Mouse (Mus musculus): ENCODE measurements around the gene B230307C23Rik. TPM values are rescaled to one million over a fixed set of nuclear protein-coding genes. Genes with fewer than 3 reads are reported as not detected.
"Not testable (repeated sequence)": the region's sequence is repeated elsewhere in the genome, so short reads cannot be mapped to it uniquely, and the experiment has no call there.

The B230307C23Rik gene
- polyA plus RNA-seq, 1 experiment = not detected

- Histone ChIP-seq H3K4me1 (ENCODE audit: control insufficient read depth, insufficient read depth, low read length) (peaks cover 5% of the 10 kb centered on the region; the same call in 1 of the 2 replicates), H3K4me3 (ENCODE audit: insufficient read depth, low read depth, low read length) (no peak overlapping the region), H3K27ac (ENCODE audit: insufficient read depth, low read depth, low read length) (no peak overlapping the region)
- 77% methylated on average over 2 of the region's 2 CpGs for WGBS
- TF ChIP-seq CTCF (IDR thresholded peaks at IDR 0.05; ENCODE audit: insufficient read depth, low read depth, low read length) (no peak), POLR2A (IDR thresholded peaks at IDR 0.05; ENCODE audit: insufficient read depth, low read depth, low read length) (no peak)
Observed at GRCm38 (mm10) chr16:97991517-97991916, 5.6 kb upstream of the B230307C23Rik start.

- H3K27ac ChIP-seq (ENCODE audit: insufficient read depth, low read depth, low read length); H3K4me1 ChIP-seq (ENCODE audit: control insufficient read depth, insufficient read depth, low read length); H3K4me3 ChIP-seq (ENCODE audit: insufficient read depth, low read depth, low read length): not testable (repeated sequence)
- 82% methylated on average over 3 of the region's 3 CpGs for WGBS
Observed at GRCm38 (mm10) chr16:97992477-97992876, 4.6 kb upstream of the B230307C23Rik start.

GRCm38 (mm10) chr16:97995849-97996615 is 1.1 kb upstream of the B230307C23Rik start:
- 5% methylated on average over 1 of the region's 1 CpGs for WGBS
- H3K4me1 ChIP-seq (ENCODE audit: control insufficient read depth, insufficient read depth, low read length) = peaks cover 10% of the 10 kb centered on the region
- TF ChIP-seq CTCF (IDR thresholded peaks at IDR 0.05; ENCODE audit: insufficient read depth, low read depth, low read length) (no peak), POLR2A (IDR thresholded peaks at IDR 0.05; ENCODE audit: insufficient read depth, low read depth, low read length) (no peak)
- peak overlapping the region; percentile 74; the same call in 1 of the 2 replicates for H3K27ac ChIP-seq (ENCODE audit: insufficient read depth, low read depth, low read length)
- H3K4me3 ChIP-seq (ENCODE audit: insufficient read depth, low read depth, low read length) = peak overlapping the region; percentile 78; the same call in 1 of the 2 replicates

GRCm38 (mm10) chr16:97997383-97997731 is 242 bp downstream of the B230307C23Rik start:
- Histone ChIP-seq H3K4me1 (ENCODE audit: control insufficient read depth, insufficient read depth, low read length) (peaks cover 10% of the 10 kb centered on the region), H3K4me3 (ENCODE audit: insufficient read depth, low read depth, low read length) (peak overlapping the region; percentile 78)
- 0% methylated on average over 8 of the region's 8 CpGs for WGBS
- not testable (repeated sequence) for H3K27ac ChIP-seq (ENCODE audit: insufficient read depth, low read depth, low read length)

GRCm38 (mm10) chr16:98022081-98022480 is 25.0 kb downstream of the B230307C23Rik start:
- Histone ChIP-seq H3K4me1 (ENCODE audit: control insufficient read depth, insufficient read depth, low read length) (no peaks in the 10 kb centered on the region), H3K27ac (ENCODE audit: insufficient read depth, low read depth, low read length) (no peak overlapping the region), H3K4me3 (ENCODE audit: insufficient read depth, low read depth, low read length) (no peak overlapping the region)
- WGBS = 87% methylated on average over 3 of the region's 3 CpGs
- TF ChIP-seq POLR2A (IDR thresholded peaks at IDR 0.05; ENCODE audit: insufficient read depth, low read depth, low read length) = no peak
- no peak for TF ChIP-seq CTCF (IDR thresholded peaks at IDR 0.05; ENCODE audit: insufficient read depth, low read depth, low read length)

GRCm38 (mm10) chr16:98022657-98023345 is 25.7 kb downstream of the B230307C23Rik start:
- Histone ChIP-seq H3K27ac (ENCODE audit: insufficient read depth, low read depth, low read length) (no peak overlapping the region), H3K4me3 (ENCODE audit: insufficient read depth, low read depth, low read length) (no peak overlapping the region), H3K4me1 (ENCODE audit: control insufficient read depth, insufficient read depth, low read length) (no peaks in the 10 kb centered on the region)
- WGBS = 81% methylated on average over 2 of the region's 2 CpGs
- TF ChIP-seq POLR2A (IDR thresholded peaks at IDR 0.05; ENCODE audit: insufficient read depth, low read depth, low read length) (no peak), CTCF (IDR thresholded peaks at IDR 0.05; ENCODE audit: insufficient read depth, low read depth, low read length) (no peak)

- H3K4me1 ChIP-seq (ENCODE audit: control insufficient read depth, insufficient read depth, low read length); H3K4me3 ChIP-seq (ENCODE audit: insufficient read depth, low read depth, low read length); H3K27ac ChIP-seq (ENCODE audit: insufficient read depth, low read depth, low read length): not testable (repeated sequence)
- WGBS = 88% methylated on average over 8 of the region's 8 CpGs
Observed at GRCm38 (mm10) chr16:98026186-98026585, 29.1 kb downstream of the B230307C23Rik start.

- not testable (repeated sequence) for H3K4me3 ChIP-seq (ENCODE audit: insufficient read depth, low read depth, low read length); H3K4me1 ChIP-seq (ENCODE audit: control insufficient read depth, insufficient read depth, low read length); H3K27ac ChIP-seq (ENCODE audit: insufficient read depth, low read depth, low read length)
- 95% methylated on average over 2 of the region's 2 CpGs for WGBS
Observed at GRCm38 (mm10) chr16:98034971-98035370, 37.9 kb downstream of the B230307C23Rik start.

GRCm38 (mm10) chr16:98041676-98042075 is 44.6 kb downstream of the B230307C23Rik start:
- Histone ChIP-seq H3K4me1 (ENCODE audit: control insufficient read depth, insufficient read depth, low read length) (no peaks in the 10 kb centered on the region), H3K4me3 (ENCODE audit: insufficient read depth, low read depth, low read length) (no peak overlapping the region), H3K27ac (ENCODE audit: insufficient read depth, low read depth, low read length) (no peak overlapping the region)
- no peak for TF ChIP-seq POLR2A (IDR thresholded peaks at IDR 0.05; ENCODE audit: insufficient read depth, low read depth, low read length)
- TF ChIP-seq CTCF (IDR thresholded peaks at IDR 0.05; ENCODE audit: insufficient read depth, low read depth, low read length) = no peak
- WGBS = 80% methylated on average over 2 of the region's 2 CpGs

- H3K27ac ChIP-seq (ENCODE audit: insufficient read depth, low read depth, low read length) = peak overlapping the region; percentile 83
- not testable (repeated sequence) for H3K4me1 ChIP-seq (ENCODE audit: control insufficient read depth, insufficient read depth, low read length); H3K4me3 ChIP-seq (ENCODE audit: insufficient read depth, low read depth, low read length)
- WGBS = 52% methylated on average over 3 of the region's 3 CpGs
Observed at GRCm38 (mm10) chr16:98079382-98079781, 82.3 kb downstream of the B230307C23Rik start.

- WGBS = 28% methylated on average over 1 of the region's 1 CpGs
- H3K4me1 ChIP-seq (ENCODE audit: control insufficient read depth, insufficient read depth, low read length); H3K27ac ChIP-seq (ENCODE audit: insufficient read depth, low read depth, low read length); H3K4me3 ChIP-seq (ENCODE audit: insufficient read depth, low read depth, low read length): not testable (repeated sequence)
Observed at GRCm38 (mm10) chr16:98081140-98081539, 84.0 kb downstream of the B230307C23Rik start.
